9 mouse cellular contexts compared by ENCODE assay signal in the genomic region with DNA sequence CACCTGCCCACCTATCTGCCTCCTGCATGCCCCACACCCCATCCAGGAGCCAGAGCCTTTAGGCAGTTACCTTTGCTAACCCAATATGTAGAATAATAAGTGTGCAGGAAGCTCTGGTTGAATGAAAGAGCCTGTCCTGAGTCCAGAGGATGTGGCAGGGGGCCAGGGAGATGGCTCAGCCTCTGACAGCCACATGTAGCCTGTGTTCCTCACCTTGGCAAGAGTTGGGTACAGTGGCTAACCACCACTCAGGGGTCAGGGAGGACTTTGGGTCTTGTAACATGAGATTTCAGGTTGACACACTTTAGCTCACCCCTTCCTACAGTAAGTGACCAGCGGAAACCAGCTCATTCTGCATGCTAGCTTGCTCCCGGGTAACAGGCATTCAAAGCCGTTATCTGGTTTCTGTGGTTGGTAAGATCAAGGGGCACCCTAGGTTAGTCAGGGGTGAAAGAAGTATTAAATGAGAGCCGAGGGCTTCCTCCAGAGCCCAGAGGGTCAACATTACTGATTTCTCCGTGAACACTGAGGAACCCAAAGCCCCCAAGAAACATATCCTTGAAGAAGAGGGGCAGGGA.
DNase-seq lines count a peak whose midpoint lies in the region; ATAC-seq and TF ChIP-seq lines count a peak whose summit lies in the region.
"Had no signal": no experiment of that assay in that cellular context is flagged by ENCODE, and none has a peak within 500 bp of the region (broad histone marks: within the 10 kb centered on the region; RNA-seq: fewer than 3 reads in every experiment).

No protein-coding gene starts in this region.

- H3K4me2 ChIP-seq in hindbrain, embryonic 12.5 days (replicated peaks), result no peak overlapping the region
- no peak overlapping the region for H3K4me2 ChIP-seq in hindbrain, embryonic 14.5 days (replicated peaks)
- H3K4me2 ChIP-seq in intestine, postnatal 0 days (replicated peaks; ENCODE audit: low read depth), result no peak overlapping the region

- H3K27me3 ChIP-seq in hindbrain, embryonic 12.5 days, result no peaks in the 10 kb centered on the region
- no peaks in the 10 kb centered on the region for H3K27me3 ChIP-seq in hindbrain, embryonic 14.5 days (ENCODE audit: control insufficient read depth, insufficient read depth, low read length)
- no peaks in the 10 kb centered on the region for H3K27me3 ChIP-seq in intestine, postnatal 0 days (replicated peaks; ENCODE audit: control insufficient read depth, insufficient read depth, low read length)

- no peak overlapping the region for H3K9ac ChIP-seq in hindbrain, embryonic 12.5 days
- H3K9ac ChIP-seq in hindbrain, embryonic 14.5 days, result no peak overlapping the region
- no peak overlapping the region for H3K9ac ChIP-seq in intestine, postnatal 0 days (ENCODE audit: low read depth, low read length)

- peaks cover 8% of the 10 kb centered on the region; the same call in 1 of the 2 replicates for H3K4me1 ChIP-seq in hindbrain, embryonic 12.5 days
- H3K4me1 ChIP-seq in hindbrain, embryonic 14.5 days (replicated peaks; ENCODE audit: control insufficient read depth, insufficient read depth, low read length), result no peaks in the 10 kb centered on the region
- peaks cover 42% of the 10 kb centered on the region for H3K4me1 ChIP-seq in brown adipose tissue, adult 24 weeks (ENCODE audit: control insufficient read depth, insufficient read depth, insufficient read length, low read length)
- peaks cover 4% of the 10 kb centered on the region; the same call in 1 of the 2 replicates for H3K4me1 ChIP-seq in intestine, postnatal 0 days (replicated peaks; ENCODE audit: control insufficient read depth, insufficient read depth, low read length)

- H3K36me3 ChIP-seq in hindbrain, embryonic 12.5 days, result no peaks in the 10 kb centered on the region
- no peaks in the 10 kb centered on the region for H3K36me3 ChIP-seq in hindbrain, embryonic 14.5 days (replicated peaks; ENCODE audit: control insufficient read depth, insufficient read depth)
- H3K36me3 ChIP-seq in intestine, postnatal 0 days (ENCODE audit: control insufficient read depth, insufficient read depth), result no peaks in the 10 kb centered on the region

- 0 out of 2 replicates have a peak overlapping the region, but pooled peaks have one; percentile 17 for H3K27ac ChIP-seq in hindbrain, embryonic 12.5 days
- no peak overlapping the region; the same call in 1 of the 2 replicates for H3K27ac ChIP-seq in hindbrain, embryonic 14.5 days
- peak overlapping the region; percentile 86 for H3K27ac ChIP-seq in brown adipose tissue, adult 24 weeks (replicated peaks; ENCODE audit: low read depth, low read length)
- H3K27ac ChIP-seq in intestine, postnatal 0 days (ENCODE audit: low read depth, low read length), result peak overlapping the region; percentile 31; the same call in 1 of the 2 replicates

- no peak for ATAC-seq in hindbrain, embryonic 12.5 days (ENCODE audit: low FRiP score)
- no peak for ATAC-seq in hindbrain, embryonic 14.5 days (ENCODE audit: low FRiP score)
- ATAC-seq in intestine, postnatal 0 days, result no peak

- no peaks in the 10 kb centered on the region for H3K9me3 ChIP-seq in hindbrain, embryonic 12.5 days (replicated peaks)
- H3K9me3 ChIP-seq in hindbrain, embryonic 14.5 days (ENCODE audit: control insufficient read depth, low read length), result no peaks in the 10 kb centered on the region
- no peaks in the 10 kb centered on the region for H3K9me3 ChIP-seq in intestine, postnatal 0 days (ENCODE audit: control insufficient read depth)

- no peak for TF ChIP-seq CTCF in intestine, postnatal 0 days (IDR thresholded peaks at IDR 0.05; ENCODE audit: low read depth)

- 67% methylated on average over 5 of the region's 5 CpGs for WGBS in hindbrain, embryonic 12.5 days
- WGBS in hindbrain, embryonic 14.5 days, result 74% methylated on average over 5 of the region's 5 CpGs
- WGBS in intestine, postnatal 0 days, result 74% methylated on average over 5 of the region's 5 CpGs

- no peak for DNase-seq in hindbrain, embryonic 14.5 days (ENCODE audit: low spot score)
- DNase-seq in 3T3-L1 (ENCODE audit: low read depth, low spot score), result peak; percentile 40
- DNase-seq in adrenal gland, postnatal 10 days, result no peak
- DNase-seq in frontal cortex, adult 2 months (ENCODE audit: extremely low spot score in 1 of 2, low spot score in 1 of 2), result no peak
- DNase-seq: layer of hippocampus, postnatal 36 days; spleen, adult 18-20 months had no signal

- H3K4me3 ChIP-seq in hindbrain, embryonic 12.5 days, result no peak overlapping the region
- no peak overlapping the region for H3K4me3 ChIP-seq in hindbrain, embryonic 14.5 days (replicated peaks; ENCODE audit: low read length)
- H3K4me3 ChIP-seq in brown adipose tissue, adult 24 weeks (ENCODE audit: insufficient read depth, low read depth, low read length), result no peak overlapping the region
- no peak overlapping the region for H3K4me3 ChIP-seq in intestine, postnatal 0 days (ENCODE audit: low read depth, low read length)
